Mouse (Mus musculus) C2C12 (cell line): ENCODE results near the gene Slc36a2.

ENCODE experiments used
- CEBPB ChIP-seq: IDR thresholded peaks from one replicate; pipeline ENCODE4 v1.6.1; 2011; ENCODE audit warnings: low read depth, mild to moderate bottlenecking, control low read depth, moderate library complexity
- CTCF ChIP-seq: IDR thresholded peaks from one replicate; pipeline ENCODE4 v1.5.1; 2011; ENCODE audit not compliant: control insufficient read depth, insufficient read depth, insufficient read length

DNA sequence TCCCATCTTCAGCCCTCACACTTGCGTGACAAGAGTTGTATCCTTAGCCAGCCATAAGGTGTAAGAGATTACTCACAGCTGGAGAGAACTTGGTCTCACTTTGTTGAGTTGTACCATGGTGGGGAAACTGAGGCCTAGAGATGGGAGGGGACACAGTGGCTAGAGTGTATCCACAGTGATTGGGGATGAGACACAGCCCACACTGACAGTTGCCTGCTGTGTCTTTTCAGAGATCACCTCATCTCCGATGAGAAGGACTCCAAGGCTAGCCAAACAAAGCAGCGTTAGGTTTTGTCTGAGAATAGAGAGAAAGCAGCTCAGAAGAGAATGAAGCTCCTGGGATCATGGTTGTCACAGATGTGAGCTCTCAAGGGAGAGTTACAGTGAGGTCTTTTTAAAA is 5.3 kb upstream of the Slc36a2 start:
- TF ChIP-seq CEBPB (no peak), CTCF (no peak)
